Mouse (Mus musculus) forebrain, embryonic 12.5 days (tissue): ENCODE results near the gene Aqp2. TPM values are rescaled to one million over a fixed set of nuclear protein-coding genes. Genes with fewer than 3 reads are reported as not detected.

ENCODE experiments used
- ATAC-seq: fragments of 200-750 bp; cut with Nextera tagmentation; 2 replicates; pipeline ENCODE4 v1.8.0; 2017; ENCODE audit warnings: moderate TSS enrichment; ENCODE audit not compliant: low FRiP score
- H3K27ac ChIP-seq: fragments of 300-500 bp; sonication (generic); 2 replicates; pipeline ENCODE4 v1.5.1; 2016; ENCODE audit warnings: mild to moderate bottlenecking
- H3K27me3 ChIP-seq: fragments of 300-500 bp; sonication (generic); 2 replicates; pipeline ENCODE4 v1.6.1; 2016; ENCODE audit warnings: mild to moderate bottlenecking
- H3K36me3 ChIP-seq: fragments of 300-500 bp; sonication (generic); replicated peaks from 2 replicates; pipeline ENCODE4 v1.6.1; 2016; ENCODE audit warnings: mild to moderate bottlenecking
- H3K4me1 ChIP-seq: fragments of 300-500 bp; sonication (generic); 2 replicates; pipeline ENCODE4 v1.6.1; 2016
- H3K4me2 ChIP-seq: fragments of 300-500 bp; sonication (generic); 2 replicates; pipeline ENCODE4 v1.6.1; 2016; ENCODE audit warnings: mild to moderate bottlenecking, moderate library complexity
- H3K4me3 ChIP-seq: fragments of 300-500 bp; sonication (generic); replicated peaks from 2 replicates; pipeline ENCODE4 v1.5.1; 2016; ENCODE audit warnings: mild to moderate bottlenecking
- H3K9ac ChIP-seq: fragments of 300-500 bp; sonication (generic); 2 replicates; pipeline ENCODE4 v1.6.1; 2016; ENCODE audit warnings: mild to moderate bottlenecking
- H3K9me3 ChIP-seq: fragments of 300-500 bp; sonication (generic); 2 replicates; pipeline ENCODE4 v1.6.1; 2016
- WGBS: fragments of 180-500 bp; shearing (Covaris S2); methylation state at CpG from one replicate; pipeline ENCODE4 v1.1.7; 2016; 5-methylcytosine and 5-hydroxymethylcytosine counted together
- polyA plus RNA-seq: library from polyadenylated mRNA; unstranded; fragments of >200 nt; fragmentation: Nextera tagmentation; extraction: Ambion mirVana; gene quantifications from 2 replicates; pipeline ENCODE4 v1.2.1, GENCODE M21; 2016

Aqp2 gene
- polyA plus RNA-seq, 1 experiment from 2014 or later, result not detected

GRCm38 (mm10) chr15:99567371-99567770 lies 11.5 kb upstream of the Aqp2 start:
- no peak overlapping the region for H3K9ac ChIP-seq
- peaks cover 7% of the 10 kb centered on the region; the same call in 1 of the 2 replicates for H3K27me3 ChIP-seq
- H3K27ac ChIP-seq, result no peak overlapping the region
- no peaks in the 10 kb centered on the region for H3K9me3 ChIP-seq
- no peaks in the 10 kb centered on the region for H3K36me3 ChIP-seq
- H3K4me3 ChIP-seq, result no peak overlapping the region
- 81% methylated on average over 4 of the region's 4 CpGs for WGBS
- no peak for ATAC-seq
- H3K4me1 ChIP-seq, result 0 out of 2 replicates have a peak, but pooled peaks cover 4% of the 10 kb centered on the region
- H3K4me2 ChIP-seq, result no peak overlapping the region

DNA sequence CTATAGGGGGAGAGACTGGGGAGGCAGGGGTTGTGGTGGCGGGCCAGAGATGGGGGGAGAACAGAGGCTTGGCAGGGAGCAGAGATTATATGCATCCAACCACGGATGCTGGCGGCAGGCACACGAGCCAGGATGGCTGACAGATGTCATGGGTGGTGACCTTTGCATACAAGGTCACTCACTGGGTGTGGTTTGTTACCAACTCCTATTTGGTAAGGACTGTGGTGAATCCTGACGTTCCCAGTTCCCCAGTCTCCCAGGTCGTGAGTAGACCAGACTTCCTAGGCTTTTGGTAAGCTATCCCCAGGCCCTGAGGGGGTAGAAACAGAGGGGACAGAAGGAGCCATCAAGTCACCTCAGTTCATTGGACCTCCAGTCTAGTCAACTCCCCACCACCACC lies 10.2 kb upstream of the Aqp2 start:
- Histone ChIP-seq H3K4me3 (no peak overlapping the region), H3K4me1 (0 out of 2 replicates have a peak, but pooled peaks cover 4% of the 10 kb centered on the region), H3K27me3 (peaks cover 1% of the 10 kb centered on the region; the same call in 1 of the 2 replicates), H3K36me3 (no peaks in the 10 kb centered on the region), H3K4me2 (no peak overlapping the region), H3K27ac (no peak overlapping the region), H3K9ac (no peak overlapping the region), H3K9me3 (no peaks in the 10 kb centered on the region)
- WGBS, result 74% methylated on average over 6 of the region's 6 CpGs
- ATAC-seq, result no peak

GRCm38 (mm10) chr15:99569123-99569522 lies 9.7 kb upstream of the Aqp2 start:
- Histone ChIP-seq H3K4me1 (0 out of 2 replicates have a peak, but pooled peaks cover 2% of the 10 kb centered on the region), H3K27ac (no peak overlapping the region), H3K27me3 (no peaks in the 10 kb centered on the region; the same call in 1 of the 2 replicates), H3K4me3 (no peak overlapping the region), H3K36me3 (no peaks in the 10 kb centered on the region), H3K4me2 (no peak overlapping the region), H3K9me3 (no peaks in the 10 kb centered on the region), H3K9ac (no peak overlapping the region)
- ATAC-seq, result no peak
- 84% methylated on average over 10 of the region's 10 CpGs for WGBS

DNA sequence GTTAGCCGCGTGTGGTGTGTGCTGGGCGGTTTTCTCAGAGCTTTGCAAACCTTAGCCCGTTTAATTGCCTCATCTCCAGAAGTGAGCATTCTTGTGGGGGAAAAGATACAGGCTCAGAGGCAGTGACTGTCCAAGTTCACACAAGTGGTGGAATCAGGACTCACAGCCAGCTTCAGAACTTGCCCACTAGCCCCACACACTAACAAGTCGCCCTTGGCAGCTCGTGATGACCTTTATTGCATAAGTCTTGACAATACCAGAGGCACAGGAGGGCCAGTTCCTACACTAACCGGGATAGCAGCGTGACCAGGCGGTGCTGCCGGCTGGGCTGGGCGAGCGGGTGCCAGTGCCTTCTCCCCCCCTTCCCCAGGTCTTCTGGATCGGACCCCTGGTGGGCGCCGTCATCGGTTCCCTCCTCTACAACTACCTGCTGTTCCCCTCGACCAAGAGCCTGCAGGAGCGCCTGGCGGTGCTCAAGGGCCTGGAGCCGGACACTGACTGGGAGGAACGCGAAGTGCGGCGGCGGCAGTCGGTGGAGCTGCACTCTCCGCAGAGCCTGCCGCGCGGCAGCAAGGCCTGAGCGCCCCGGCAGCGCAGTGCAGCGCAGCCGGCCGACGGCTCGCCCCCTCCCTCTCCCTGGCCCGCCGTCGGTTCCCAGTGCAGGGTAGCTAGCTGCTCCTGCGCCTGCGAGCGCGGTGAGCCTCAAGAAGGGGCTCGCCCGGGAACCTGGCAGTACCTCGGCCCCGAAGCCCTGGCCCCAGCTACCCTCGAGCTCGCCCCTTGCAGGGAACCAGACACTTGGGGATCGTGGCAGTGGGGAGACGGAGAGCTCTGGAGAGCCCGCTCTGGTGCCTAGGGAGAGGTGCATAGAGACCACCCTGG lies 4.8 kb downstream of the Aqp2 start:
- 2% methylated on average over 52 of the region's 54 CpGs for WGBS
- no peaks in the 10 kb centered on the region for H3K36me3 ChIP-seq
- H3K4me2 ChIP-seq, result peak overlapping the region; percentile 50
- 0 out of 2 replicates have a peak overlapping the region, but pooled peaks have one; percentile 14 for H3K9ac ChIP-seq
- ATAC-seq, result peak; percentile 27
- H3K4me3 ChIP-seq, result peak overlapping the region; percentile 31
- peaks cover 96% of the 10 kb centered on the region for H3K27me3 ChIP-seq
- H3K27ac ChIP-seq, result no peak overlapping the region
- H3K4me1 ChIP-seq, result peaks cover 21% of the 10 kb centered on the region
- no peaks in the 10 kb centered on the region for H3K9me3 ChIP-seq

DNA sequence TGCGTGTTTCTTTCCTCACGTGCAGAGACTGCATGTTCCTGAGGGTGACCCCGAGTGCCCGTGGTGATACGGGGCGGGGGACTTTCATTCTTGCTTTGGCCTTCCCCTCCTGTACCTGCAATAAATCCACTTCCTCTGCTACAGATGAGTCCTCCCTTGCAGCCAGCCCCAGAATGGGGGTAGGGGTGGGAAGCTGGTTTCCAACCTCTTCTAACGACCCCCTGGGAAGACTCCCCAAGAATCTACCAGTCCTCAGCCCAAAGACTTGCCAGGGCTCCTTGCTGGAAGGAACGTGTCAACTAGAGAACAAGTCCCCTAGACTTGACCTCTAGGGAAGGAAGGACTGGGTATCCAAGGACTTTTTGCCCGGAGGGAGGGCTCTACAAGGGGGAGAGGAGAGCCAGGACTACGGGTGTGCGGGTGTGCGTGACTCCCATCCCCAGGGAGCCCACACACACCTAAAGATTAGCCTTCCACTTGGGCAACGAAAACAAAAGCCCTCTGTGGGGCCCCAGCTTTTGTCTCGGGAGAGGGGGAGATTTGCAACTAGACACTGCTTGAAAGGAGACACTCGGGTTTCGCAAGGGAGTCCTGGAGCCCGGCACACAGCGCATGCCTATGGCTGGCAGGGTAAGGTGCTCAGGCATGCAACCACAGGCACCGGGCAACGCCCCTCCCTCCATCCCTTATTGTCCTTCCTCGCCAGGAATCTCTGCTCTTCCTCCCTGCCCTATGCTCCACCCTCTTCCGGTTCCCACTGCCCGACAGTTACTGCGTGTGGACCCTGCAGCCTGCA lies 5.8 kb downstream of the Aqp2 start:
- peak overlapping the region; percentile 50 for H3K4me2 ChIP-seq
- no peaks in the 10 kb centered on the region for H3K9me3 ChIP-seq
- H3K27ac ChIP-seq, result no peak overlapping the region
- ATAC-seq, result no peak; the same call in 1 of the 2 replicates
- WGBS, result 1% methylated on average over 24 of the region's 24 CpGs
- H3K9ac ChIP-seq, result peak overlapping the region; percentile 0; the same call in 1 of the 2 replicates
- H3K4me3 ChIP-seq, result peak overlapping the region; percentile 31
- no peaks in the 10 kb centered on the region for H3K36me3 ChIP-seq
- H3K27me3 ChIP-seq, result peaks cover 99% of the 10 kb centered on the region
- peaks cover 21% of the 10 kb centered on the region for H3K4me1 ChIP-seq

DNA sequence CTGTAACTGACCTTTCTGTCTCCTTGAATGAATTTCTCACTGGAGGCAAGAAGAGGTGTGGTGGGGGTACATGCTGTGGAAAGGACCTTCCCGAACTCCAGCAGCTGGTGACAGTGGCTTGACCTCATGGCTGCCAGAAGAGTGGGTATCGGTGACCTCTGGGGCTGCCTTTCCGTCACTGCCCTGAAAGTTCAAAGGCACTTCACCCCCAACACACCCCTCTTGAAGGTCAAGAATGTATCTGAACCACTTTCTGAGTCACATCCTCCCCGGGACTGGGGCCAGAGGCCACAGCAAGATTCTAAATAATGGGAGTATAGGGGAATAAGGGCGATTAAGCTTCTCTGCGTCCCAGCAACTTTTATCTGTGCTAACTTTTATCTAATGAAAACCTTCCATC lies 6.9 kb downstream of the Aqp2 start:
- no peak overlapping the region for H3K9ac ChIP-seq
- peaks cover 99% of the 10 kb centered on the region for H3K27me3 ChIP-seq
- peaks cover 28% of the 10 kb centered on the region for H3K4me1 ChIP-seq
- H3K4me2 ChIP-seq, result no peak overlapping the region
- H3K4me3 ChIP-seq, result no peak overlapping the region
- 75% methylated on average over 6 of the region's 6 CpGs for WGBS
- no peak overlapping the region for H3K27ac ChIP-seq
- no peaks in the 10 kb centered on the region for H3K36me3 ChIP-seq
- no peaks in the 10 kb centered on the region for H3K9me3 ChIP-seq
- no peak for ATAC-seq

DNA sequence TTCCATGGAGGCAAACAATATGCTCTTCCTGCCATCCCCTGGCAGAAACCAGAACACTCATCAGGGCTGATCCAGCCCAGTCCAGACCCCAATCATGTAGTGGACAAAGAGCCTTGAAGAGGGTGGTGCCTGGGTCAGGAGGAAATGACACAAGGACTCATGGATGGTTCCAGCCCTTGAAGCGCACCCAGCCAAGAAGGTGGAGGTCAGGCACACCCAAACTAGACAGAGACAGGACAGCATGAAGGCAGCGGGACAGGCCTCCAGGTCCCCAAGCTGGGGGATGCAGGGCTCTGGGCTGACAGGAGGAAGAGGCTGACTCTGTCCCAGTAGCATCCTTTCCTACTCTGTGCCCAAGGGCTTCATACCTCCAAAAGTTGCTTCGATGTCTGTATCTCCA lies 7.7 kb downstream of the Aqp2 start:
- no peak overlapping the region for H3K27ac ChIP-seq
- H3K4me3 ChIP-seq, result no peak overlapping the region
- 88% methylated on average over 3 of the region's 3 CpGs for whole genome bisulfite sequencing
- peaks cover 30% of the 10 kb centered on the region for H3K4me1 ChIP-seq
- no peak overlapping the region for H3K4me2 ChIP-seq
- H3K9me3 ChIP-seq, result no peaks in the 10 kb centered on the region
- H3K9ac ChIP-seq, result no peak overlapping the region
- H3K36me3 ChIP-seq, result no peaks in the 10 kb centered on the region
- peaks cover 99% of the 10 kb centered on the region for H3K27me3 ChIP-seq
- no peak for ATAC-seq

DNA sequence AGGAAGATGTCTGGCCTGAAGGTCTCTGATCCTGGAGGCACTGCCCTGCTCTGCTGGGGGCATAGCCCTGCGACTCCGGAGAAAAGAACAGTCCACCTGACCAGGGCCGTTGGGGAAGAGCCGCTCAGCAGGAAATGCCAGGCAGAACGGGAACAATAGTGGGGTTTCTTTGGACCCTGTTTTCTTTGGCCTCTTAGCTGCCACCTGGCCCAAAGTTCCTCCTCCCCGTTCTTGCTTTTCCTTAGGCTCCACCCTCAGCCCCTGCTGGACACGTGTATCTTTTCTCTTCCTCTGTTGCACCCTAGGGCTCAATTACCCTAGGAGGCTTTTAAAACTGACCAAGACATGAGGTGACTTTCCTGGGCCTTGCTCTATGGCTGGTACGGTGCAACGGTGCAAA lies 10.4 kb downstream of the Aqp2 start:
- no peak overlapping the region for H3K27ac ChIP-seq
- peaks cover 21% of the 10 kb centered on the region for H3K4me1 ChIP-seq
- ATAC-seq, result no peak
- no peaks in the 10 kb centered on the region for H3K36me3 ChIP-seq
- H3K4me3 ChIP-seq, result no peak overlapping the region
- no peak overlapping the region for H3K4me2 ChIP-seq
- H3K27me3 ChIP-seq, result peaks cover 100% of the 10 kb centered on the region
- 1% methylated on average over 9 of the region's 9 CpGs for WGBS
- no peaks in the 10 kb centered on the region for H3K9me3 ChIP-seq
- H3K9ac ChIP-seq, result no peak overlapping the region

DNA sequence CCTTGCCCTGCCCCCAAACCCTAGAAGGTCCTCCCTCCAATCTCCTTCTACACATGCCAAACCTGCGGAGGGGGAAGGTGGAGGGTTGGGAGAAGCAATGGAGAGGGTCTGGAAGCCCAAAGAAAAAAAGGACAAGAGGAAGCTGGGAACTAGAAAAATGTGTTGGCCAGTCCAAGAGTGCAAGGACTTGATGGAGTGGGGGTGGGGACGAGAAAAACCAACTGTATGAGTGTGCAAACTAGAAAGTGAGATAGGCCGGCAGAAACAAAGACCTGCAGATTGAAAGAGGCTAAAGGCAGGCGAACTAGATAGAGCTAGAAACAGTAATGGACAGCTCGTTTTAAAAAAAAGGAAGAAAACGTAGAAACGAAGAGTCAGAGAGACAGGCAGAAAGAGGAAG lies 10.8 kb downstream of the Aqp2 start:
- 17% methylated on average over 7 of the region's 7 CpGs for WGBS
- no peaks in the 10 kb centered on the region for H3K9me3 ChIP-seq

DNA sequence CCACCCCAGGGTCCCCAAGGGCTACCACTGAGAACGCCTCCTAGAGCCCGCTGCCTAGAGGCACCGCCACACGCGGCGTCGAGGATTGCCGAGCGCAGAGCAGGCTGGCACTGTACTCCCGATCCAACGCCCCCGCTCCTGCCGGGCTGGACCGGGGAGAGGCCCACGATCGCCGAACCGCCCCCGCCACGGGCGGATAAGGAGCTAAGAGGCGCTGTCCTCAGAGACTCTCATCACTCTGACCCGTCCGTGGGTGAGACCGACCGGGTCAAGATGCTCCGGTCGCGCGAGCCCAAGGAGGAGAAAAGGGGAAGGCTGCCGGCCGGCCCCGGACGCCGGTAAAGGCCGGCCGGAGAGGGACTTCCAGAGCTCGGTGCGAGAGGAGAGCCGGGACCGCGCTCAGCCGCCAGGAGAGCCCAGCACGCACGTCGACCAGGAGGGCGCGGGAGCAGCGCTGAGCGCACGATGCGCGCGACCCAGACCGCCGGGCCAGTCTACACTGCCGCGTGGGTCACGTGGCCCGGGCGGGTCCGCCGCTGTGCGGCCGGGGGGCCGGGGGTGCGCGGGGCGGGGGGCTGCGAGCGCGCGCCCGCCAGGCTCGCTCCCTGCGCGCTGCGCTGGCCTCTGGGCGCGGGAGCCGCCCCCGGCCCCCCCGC lies 11.7 kb downstream of the Aqp2 start, which contains the start of gene Aqp5:
TSS of gene Aqp5 (plus strand) at position 354 of the 656 bp plus-strand sequence.
- ATAC-seq, result peak; percentile 75
- H3K27me3 ChIP-seq, result peaks cover 100% of the 10 kb centered on the region
- 0 out of 2 replicates have a peak within 1 kb of the TSS, but pooled peaks have one; percentile 25 for H3K9ac ChIP-seq
- H3K27ac ChIP-seq, result no peak within 1 kb of the TSS
- no peaks in the 10 kb centered on the region for H3K9me3 ChIP-seq
- peaks cover 9% of the 10 kb centered on the region for H3K4me1 ChIP-seq
- H3K36me3 ChIP-seq, result no peaks in the 10 kb centered on the region
- peak within 1 kb of the TSS; percentile 45 for H3K4me3 ChIP-seq
- peak within 1 kb of the TSS; percentile 58 for H3K4me2 ChIP-seq
- 3% methylated on average over 57 of the region's 83 CpGs for WGBS

More for the DNA sequence above, 10.8 kb downstream of the Aqp2 start:
- H3K9ac ChIP-seq, result no peak overlapping the region
- ATAC-seq, result no peak
- H3K27me3 ChIP-seq, result peaks cover 100% of the 10 kb centered on the region
- no peak overlapping the region for H3K27ac ChIP-seq
- H3K36me3 ChIP-seq, result no peaks in the 10 kb centered on the region
- H3K4me3 ChIP-seq, result no peak overlapping the region
- no peak overlapping the region for H3K4me2 ChIP-seq
- peaks cover 17% of the 10 kb centered on the region for H3K4me1 ChIP-seq

- H3K4me2 ChIP-seq, result no peak overlapping the region
- no peak for ATAC-seq
- no peaks in the 10 kb centered on the region for H3K36me3 ChIP-seq
- H3K4me1 ChIP-seq, result peaks cover 15% of the 10 kb centered on the region
- 66% methylated on average over 8 of the region's 8 CpGs for WGBS
- no peaks in the 10 kb centered on the region for H3K9me3 ChIP-seq
- no peak overlapping the region for H3K4me3 ChIP-seq
- no peak overlapping the region for H3K27ac ChIP-seq
- peaks cover 85% of the 10 kb centered on the region for H3K27me3 ChIP-seq
- no peak overlapping the region for H3K9ac ChIP-seq
These were observed 13.3 kb downstream of the Aqp2 start for GRCm38 (mm10) chr15:99592177-99592576.

GRCm38 (mm10) chr15:99592877-99593276 lies 14.0 kb downstream of the Aqp2 start:
- H3K4me2 ChIP-seq, result no peak overlapping the region
- peaks cover 83% of the 10 kb centered on the region for H3K27me3 ChIP-seq
- no peaks in the 10 kb centered on the region for H3K36me3 ChIP-seq
- H3K27ac ChIP-seq, result no peak overlapping the region
- H3K9ac ChIP-seq, result no peak overlapping the region
- ATAC-seq, result no peak
- H3K4me3 ChIP-seq, result no peak overlapping the region
- H3K4me1 ChIP-seq, result peaks cover 18% of the 10 kb centered on the region
- no peaks in the 10 kb centered on the region for H3K9me3 ChIP-seq
- WGBS, result 85% methylated on average over 5 of the region's 5 CpGs
